Mouse (Mus musculus) myocyte (in vitro differentiated cells): ENCODE data around the gene Gm4846.

Source experiments
- CEBPB ChIP-seq: IDR thresholded peaks from 2 replicates; pipeline ENCODE4 v1.6.1; 2011; ENCODE audit warnings: mild to moderate bottlenecking, moderate library complexity; ENCODE audit not compliant: poor library complexity, insufficient read depth, severe bottlenecking
- E2F4 ChIP-seq: IDR thresholded peaks from one replicate; pipeline ENCODE4 v1.6.1; 2011; ENCODE audit warnings: mild to moderate bottlenecking, control low read depth, moderate library complexity; ENCODE audit not compliant: insufficient read depth
- MAX ChIP-seq: IDR thresholded peaks from one replicate; pipeline ENCODE4 v1.6.1; 2011; ENCODE audit warnings: low read depth, mild to moderate bottlenecking, control low read depth
- MYOD1 ChIP-seq, 3 experiments: IDR thresholded peaks; one replicate each; pipeline ENCODE4 v1.6.1; 2011; ENCODE audit warnings: control low read depth in 2 of 3, low read depth in 2 of 3, mild to moderate bottlenecking in 2 of 3, moderate library complexity in 1 of 3; ENCODE audit not compliant: insufficient read length in 2 of 3, control insufficient read depth in 1 of 3
- POLR2A ChIP-seq: IDR thresholded peaks from one replicate; pipeline ENCODE4 v1.6.1; 2011; ENCODE audit warnings: low read depth, mild to moderate bottlenecking, control low read depth, moderate library complexity; ENCODE audit not compliant: insufficient read length
- POLR2AphosphoS2 ChIP-seq: IDR thresholded peaks from one replicate; pipeline ENCODE4 v1.6.1; 2011; ENCODE audit warnings: low read depth, control low read depth; ENCODE audit not compliant: insufficient read length
- SRF ChIP-seq: IDR thresholded peaks from one replicate; pipeline ENCODE4 v1.6.1; 2011; ENCODE audit warnings: low read depth; ENCODE audit not compliant: control insufficient read depth, insufficient read length
- TCF12 ChIP-seq: IDR thresholded peaks from one replicate; pipeline ENCODE4 v1.6.1; 2011; ENCODE audit warnings: mild to moderate bottlenecking, control low read depth; ENCODE audit not compliant: poor library complexity, insufficient read depth, severe bottlenecking
- TCF3 ChIP-seq: IDR thresholded peaks from one replicate; pipeline ENCODE4 v1.6.1; 2011; ENCODE audit warnings: low read depth, control low read depth; ENCODE audit not compliant: insufficient read length

DNA sequence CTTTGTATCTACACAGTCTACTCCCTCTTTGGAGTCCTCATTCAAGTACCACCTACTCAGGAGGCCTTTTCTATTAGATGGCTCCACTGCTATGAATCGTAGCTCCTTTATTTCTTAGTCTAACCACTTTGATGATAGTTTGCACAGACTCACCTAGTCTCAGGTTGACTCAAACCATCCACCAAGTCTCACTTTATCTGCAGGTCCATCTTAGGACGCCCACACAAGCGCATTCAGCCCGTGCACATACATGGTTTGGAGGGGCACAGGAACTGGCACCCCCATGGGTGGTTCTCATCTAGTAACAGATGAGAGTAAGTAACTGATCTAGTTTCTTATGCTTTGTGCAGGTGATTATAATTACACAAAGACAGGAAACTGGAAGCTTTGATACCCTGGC is 34.8 kb downstream of the Gm4846 start:
- TF ChIP-seq SRF = no peak
- no peak for TF ChIP-seq CEBPB
- no peak for TF ChIP-seq POLR2A
- TF ChIP-seq MAX = no peak
- no peak for TF ChIP-seq TCF12
- no peak for TF ChIP-seq E2F4
- no peak for TF ChIP-seq MYOD1 (IDR thresholded peaks at IDR 0.05; ENCODE audit: control insufficient read depth in 1 of 3, insufficient read length in 2 of 3, low read depth in 2 of 3)
- TF ChIP-seq TCF3 = no peak
- TF ChIP-seq POLR2AphosphoS2 = no peak
